Mouse (Mus musculus): ENCODE data around the gene Lst1.

The Lst1 gene

DNA sequence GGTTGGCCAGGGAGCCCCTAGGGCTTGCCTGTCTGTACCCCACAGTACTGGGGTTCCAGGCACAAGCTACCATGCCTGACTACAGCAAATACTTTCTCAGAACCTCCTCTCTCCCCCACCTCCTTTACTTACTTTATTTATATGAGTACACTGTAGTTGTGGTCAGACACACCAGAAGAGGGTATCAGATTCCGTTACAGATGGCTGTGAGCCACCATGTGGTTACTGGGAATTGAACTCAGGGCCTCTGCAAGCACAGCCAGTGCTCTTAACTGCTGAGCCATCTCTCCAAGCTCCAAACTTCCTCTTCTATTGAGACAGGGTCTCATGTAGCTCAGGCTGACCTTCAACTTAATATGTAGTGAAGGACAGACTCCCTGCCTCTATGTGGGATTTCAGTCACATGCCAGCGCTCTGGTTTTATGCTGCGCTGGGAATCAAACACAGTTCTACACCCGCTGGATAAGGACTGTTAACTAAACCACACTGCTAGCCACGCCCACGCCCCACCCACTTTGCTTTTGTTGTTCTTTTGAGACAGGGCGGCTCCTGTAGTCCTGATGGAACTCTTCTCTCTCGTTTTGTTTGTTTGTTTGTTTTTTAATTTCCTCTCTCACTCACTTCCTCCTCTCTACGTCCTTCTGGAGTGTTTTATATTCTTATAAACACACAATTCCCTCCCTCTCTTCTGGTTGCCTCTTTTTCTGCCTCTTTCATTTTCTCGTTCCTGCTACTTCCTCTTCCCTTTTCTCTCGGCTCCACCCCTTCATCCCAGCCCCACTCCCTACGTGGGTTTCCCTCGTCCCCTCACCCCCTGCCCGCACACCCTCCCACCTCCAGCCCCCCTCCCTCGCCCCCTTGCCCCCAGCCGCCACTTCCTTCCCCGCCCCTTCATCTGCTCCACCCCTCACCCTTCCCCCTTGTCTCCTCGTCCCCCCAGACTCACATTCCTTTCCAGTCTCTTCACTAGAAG, 2.3 kb downstream of the Lst1 start:
- DNase-seq (ENCODE audit: low spot score) = no peak

DNA sequence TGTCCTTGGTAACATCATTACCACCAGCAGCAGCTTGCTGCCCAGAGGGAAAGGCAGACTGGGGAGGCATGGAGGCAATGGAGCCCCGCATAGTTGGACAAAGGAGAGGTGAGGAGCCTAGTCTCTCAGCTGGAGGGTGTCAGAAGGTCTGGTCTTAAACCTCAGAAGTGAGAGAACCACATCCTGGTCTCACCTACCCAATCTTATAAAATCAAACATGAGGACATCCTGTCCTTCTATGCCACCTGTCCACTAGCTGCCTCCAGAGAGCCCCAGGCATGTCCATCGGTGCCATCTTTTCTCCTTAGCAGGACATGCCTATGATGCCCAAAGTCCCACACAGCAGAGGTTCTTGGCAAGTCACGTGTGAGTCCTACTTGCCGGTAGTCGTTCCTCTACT, 8.1 kb downstream of the Lst1 start:
- no peak for DNase-seq (ENCODE audit: low spot score)

- DNase-seq (ENCODE audit: low spot score) = no peak
Measured at GRCm38 (mm10) chr17:35178528-35178927, 9.7 kb downstream of the Lst1 start.

DNA sequence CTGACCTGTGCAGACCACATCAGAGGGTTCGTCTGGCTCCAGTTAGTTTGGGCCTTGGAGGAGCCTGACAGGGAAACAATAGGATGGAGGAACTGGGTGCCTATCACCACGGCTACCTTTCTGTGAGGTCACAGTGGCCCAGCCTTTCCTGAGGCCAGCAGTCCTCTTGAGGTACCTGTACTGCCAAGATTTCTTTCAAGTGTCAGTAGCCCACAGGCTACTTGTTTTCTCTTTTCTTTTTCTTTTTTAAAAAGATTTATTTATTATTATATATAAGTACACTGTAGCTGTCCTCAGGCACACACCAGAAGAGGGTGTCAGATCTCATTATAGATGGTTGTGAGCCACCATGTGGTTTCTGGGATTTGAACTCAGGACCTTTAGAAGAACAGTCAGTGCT, 12.3 kb downstream of the Lst1 start, which contains the start of gene Aif1:
Gene Aif1 (minus strand): TSS at position 101 of the 400 bp plus-strand sequence.
- no peak for DNase-seq (ENCODE audit: low spot score)

GRCm38 (mm10) chr17:35175382-35175781, 12.9 kb downstream of the Lst1 start:
- DNase-seq (ENCODE audit: low spot score) = no peak

- no peak for DNase-seq (ENCODE audit: low spot score)
Measured at GRCm38 (mm10) chr17:35174201-35174977, 13.8 kb downstream of the Lst1 start.

- no peak for DNase-seq (ENCODE audit: low spot score)
Measured at GRCm38 (mm10) chr17:35173329-35173728, 14.9 kb downstream of the Lst1 start.

- no peak for DNase-seq (ENCODE audit: low spot score)
Measured at GRCm38 (mm10) chr17:35172445-35173234, 15.6 kb downstream of the Lst1 start.

- DNase-seq (ENCODE audit: low spot score) = no peak
Measured at GRCm38 (mm10) chr17:35168541-35169207, 19.6 kb downstream of the Lst1 start.

GRCm38 (mm10) chr17:35167794-35168193, 20.4 kb downstream of the Lst1 start:
- no peak for DNase-seq (ENCODE audit: low spot score)

GRCm38 (mm10) chr17:35166352-35167035, 21.7 kb downstream of the Lst1 start:
- no peak for DNase-seq (ENCODE audit: low spot score)

GRCm38 (mm10) chr17:35165451-35166155, 22.6 kb downstream of the Lst1 start:
- no peak for DNase-seq (ENCODE audit: low spot score)

- peak; percentile 100 for DNase-seq (ENCODE audit: low spot score)
Measured at GRCm38 (mm10) chr17:35164568-35165450, 23.4 kb downstream of the Lst1 start, which contains the start of gene Prrc2a. Gene Prrc2a, minus strand, starts transcription at chr17:35164897.

GRCm38 (mm10) chr17:35164218-35164567, 24.0 kb downstream of the Lst1 start:
- no peak for DNase-seq (ENCODE audit: low spot score)

- DNase-seq (ENCODE audit: low spot score) = no peak
Measured at GRCm38 (mm10) chr17:35163326-35164081, 24.7 kb downstream of the Lst1 start.

- DNase-seq (ENCODE audit: low spot score) = no peak
Measured at GRCm38 (mm10) chr17:35162730-35163129, 25.5 kb downstream of the Lst1 start.

DNA sequence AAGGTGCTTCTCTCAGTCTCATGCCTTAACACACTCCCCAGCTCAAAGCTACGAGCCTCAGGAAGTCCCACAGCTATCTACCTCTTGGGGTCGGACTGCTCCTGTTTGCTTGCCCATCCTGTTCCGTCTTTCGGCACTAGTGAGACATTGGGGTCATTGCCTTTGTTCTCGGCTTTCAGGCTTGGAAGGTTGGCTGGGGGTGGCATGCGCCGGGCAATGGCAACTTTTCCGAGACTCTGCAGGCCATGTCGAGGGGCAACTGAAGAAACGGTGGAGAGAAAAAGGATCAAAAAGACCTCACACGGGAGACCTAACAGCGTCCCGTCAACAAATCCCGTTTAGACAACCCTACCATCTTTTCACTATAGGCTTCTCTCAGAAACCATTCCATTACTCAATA, 26.1 kb downstream of the Lst1 start:
- DNase-seq (ENCODE audit: low spot score) = no peak

- DNase-seq (ENCODE audit: low spot score) = no peak
Measured at GRCm38 (mm10) chr17:35161421-35161820, 26.8 kb downstream of the Lst1 start.
